Mouse (Mus musculus) neutrophil, adult 5-6 weeks (primary cell): ENCODE results near the gene Carm1. TPM values are rescaled to one million over a fixed set of nuclear protein-coding genes. Genes with fewer than 3 reads are reported as not detected.

Source experiments
- ATAC-seq: fragments of 151-379, 151-347 bp; 2 replicates; pipeline ENCODE4 v1.8.0; 2017; ENCODE audit warnings: mild to moderate bottlenecking, moderate TSS enrichment; ENCODE audit not compliant: insufficient number of reproducible peaks, poor library complexity, low FRiP score, severe bottlenecking; ENCODE audit errors: extremely low read depth
- total RNA-seq: library from RNA; stranded (forward); fragments of 200-1000 nt; gene quantifications from 2 replicates; pipeline ENCODE4 v1.2.3, GENCODE M21; 2017

Carm1 gene
- total RNA-seq, 1 experiment from 2014 or later, result 17.6 TPM

DNA sequence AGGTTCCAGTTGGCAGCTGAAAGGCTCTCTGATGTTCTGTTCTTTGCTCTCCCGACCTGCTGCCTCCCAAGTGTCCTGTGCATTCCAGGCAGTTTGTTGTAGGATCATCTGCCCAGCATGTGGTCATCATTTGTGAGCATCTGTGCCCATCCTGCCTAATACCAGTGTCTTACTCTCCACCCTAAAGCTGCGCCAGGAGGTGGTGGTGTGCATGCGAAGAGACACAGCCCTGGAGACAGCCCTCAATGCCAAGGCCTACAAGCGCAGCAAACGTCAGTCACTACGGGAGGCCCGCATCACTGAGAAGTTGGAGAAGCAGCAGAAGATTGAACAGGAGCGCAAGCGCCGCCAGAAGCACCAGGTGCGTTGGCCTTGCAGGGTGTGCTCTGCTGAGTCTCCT, 92.3 kb downstream of the Carm1 start:
- no peak for ATAC-seq

Other genes starting within 250 kb of the Carm1 start
- 7.6 and 13.6 TPM in 2 replicates for gene Ap1m2, start 234.6 kb upstream of the Carm1 start, total RNA-seq
- 269 and 279 TPM in 2 replicates for gene Slc44a2, start 226.2 kb upstream of the Carm1 start, total RNA-seq
- gene Ilf3, start 179.0 kb upstream of the Carm1 start, total RNA-seq, result 58.2 and 67.9 TPM in 2 replicates
- gene Qtrt1, start 135.1 kb upstream of the Carm1 start, total RNA-seq, result 19.4 and 22.7 TPM in 2 replicates
- 318 and 340 TPM in 2 replicates for gene Dnm2, start 122.0 kb upstream of the Carm1 start, total RNA-seq
- 4.4 and 5.3 TPM in 2 replicates for gene Tmed1, start 36.6 kb upstream of the Carm1 start, total RNA-seq
- 333 and 359 TPM in 2 replicates for gene AB124611, start 20.7 kb upstream of the Carm1 start, total RNA-seq
- gene Timm29, start 45.8 kb downstream of the Carm1 start, total RNA-seq, result 23.7 and 28.5 TPM in 2 replicates
- gene Yipf2, start 45.9 kb downstream of the Carm1 start, total RNA-seq, result 8.1 and 11.1 TPM in 2 replicates
- 70.4 and 71.1 TPM in 2 replicates for gene Smarca4, start 69.3 kb downstream of the Carm1 start, total RNA-seq
- 8.6 and 10.0 TPM in 2 replicates for gene Ldlr, start 176.6 kb downstream of the Carm1 start, total RNA-seq
- gene Spc24, start 213.4 kb downstream of the Carm1 start, total RNA-seq, result 2.7 and 5.2 TPM in 2 replicates